Mouse (Mus musculus) urinary bladder, postnatal 14 days (tissue): ENCODE measurements around the gene Zfp874b.
"Not testable (repeated sequence)": the region's sequence is repeated elsewhere in the genome, so short reads cannot be mapped to it uniquely, and the experiment has no call there.

ENCODE experiments used
- DNase-seq: peaks from one replicate; pipeline ENCODE4 v3.0.0; 2021; ENCODE audit warnings: low spot score

The Zfp874b gene

GRCm38 (mm10) chr13:67483625-67484423 lies at the start of gene Zfp874b:
Gene Zfp874b (minus strand): TSS chr13:67484258.
- peak; percentile 89 for DNase-seq

- DNase-seq, result no peak
These were observed 43.1 kb upstream of the Zfp874b start for GRCm38 (mm10) chr13:67527049-67527730.

GRCm38 (mm10) chr13:67525753-67526410 lies 41.8 kb upstream of the Zfp874b start, which contains the start of the genes Gm26965 and Zfp87:
Gene Gm26965 (minus strand): TSS chr13:67526151.
Gene Zfp87 (minus strand): TSS chr13:67526177.
- DNase-seq, result peak; percentile 93

- DNase-seq, result no peak
These were observed 16.9 kb upstream of the Zfp874b start for GRCm38 (mm10) chr13:67500908-67501307.

- DNase-seq, result peak; percentile 81
These were observed 16.1 kb upstream of the Zfp874b start, which contains the start of gene Zfp58 for GRCm38 (mm10) chr13:67500084-67500719. Gene Zfp58 (minus strand): TSS chr13:67500555.

- no peak for DNase-seq
These were observed 11.6 kb upstream of the Zfp874b start for GRCm38 (mm10) chr13:67495631-67496030.

GRCm38 (mm10) chr13:67484424-67484811 lies 360 bp upstream of the Zfp874b start:
- no peak for DNase-seq

GRCm38 (mm10) chr13:67481528-67481927 lies 2.5 kb downstream of the Zfp874b start:
- DNase-seq, result no peak

GRCm38 (mm10) chr13:67469274-67469673 lies 14.8 kb downstream of the Zfp874b start:
- DNase-seq, result no peak

- not testable (repeated sequence) for DNase-seq
These were observed 20.4 kb downstream of the Zfp874b start for GRCm38 (mm10) chr13:67463506-67464185.

- no peak for DNase-seq
These were observed 32.1 kb downstream of the Zfp874b start for GRCm38 (mm10) chr13:67452021-67452309.

- peak; percentile 91 for DNase-seq
These were observed 32.7 kb downstream of the Zfp874b start, which contains the start of gene Zfp874a for GRCm38 (mm10) chr13:67451172-67452020. Gene Zfp874a (minus strand): TSS chr13:67451624.

- not testable (repeated sequence) for DNase-seq
These were observed 47.0 kb downstream of the Zfp874b start for GRCm38 (mm10) chr13:67437095-67437494.

- DNase-seq, result no peak
These were observed 55.9 kb downstream of the Zfp874b start for GRCm38 (mm10) chr13:67428116-67428515.

- not testable (repeated sequence) for DNase-seq
These were observed 58.4 kb downstream of the Zfp874b start for GRCm38 (mm10) chr13:67425699-67426098.

- not testable (repeated sequence) for DNase-seq
These were observed 61.5 kb downstream of the Zfp874b start for GRCm38 (mm10) chr13:67422532-67422931.
